Mouse (Mus musculus) G1E (cell line): ENCODE measurements around the gene Cmbl.

Experiments used
- CTCF ChIP-seq: IDR thresholded peaks from 2 replicates; pipeline ENCODE4 v1.5.1; 2012; ENCODE audit warnings: low read depth, low read length, inconsistent platforms, mixed read lengths
- GATA1 ChIP-seq: IDR thresholded peaks from 2 replicates; pipeline ENCODE4 v1.6.1; 2012; ENCODE audit warnings: borderline replicate concordance, low read length, inconsistent platforms, mixed read lengths
- TAL1 ChIP-seq: conservative IDR thresholded peaks from 2 replicates; pipeline ENCODE4 v1.6.1; 2012; ENCODE audit warnings: low read depth, low read length, inconsistent platforms, mixed read lengths

GRCm38 (mm10) chr15:31530659-31531445, 34.3 kb upstream of the Cmbl start, which contains the start of gene March6:
- TF ChIP-seq CTCF = no peak
- TF ChIP-seq GATA1 = no peak
- TF ChIP-seq TAL1 = no peak
